Mouse (Mus musculus) central nervous system, embryonic 14 days (tissue): ENCODE results near the gene Nmnat2. TPM values are rescaled to one million over a fixed set of nuclear protein-coding genes. Genes with fewer than 3 reads are reported as not detected.

Experiments used
- polyA plus RNA-seq: library from polyadenylated mRNA; depleted of rRNA; stranded (reverse); fragments of >200 nt; gene quantifications from 2 replicates; pipeline ENCODE4 v1.2.3, GENCODE M21; 2012; rRNA removed

Nmnat2 gene
- 48.7 TPM in 2 replicates for polyA plus RNA-seq

DNA sequence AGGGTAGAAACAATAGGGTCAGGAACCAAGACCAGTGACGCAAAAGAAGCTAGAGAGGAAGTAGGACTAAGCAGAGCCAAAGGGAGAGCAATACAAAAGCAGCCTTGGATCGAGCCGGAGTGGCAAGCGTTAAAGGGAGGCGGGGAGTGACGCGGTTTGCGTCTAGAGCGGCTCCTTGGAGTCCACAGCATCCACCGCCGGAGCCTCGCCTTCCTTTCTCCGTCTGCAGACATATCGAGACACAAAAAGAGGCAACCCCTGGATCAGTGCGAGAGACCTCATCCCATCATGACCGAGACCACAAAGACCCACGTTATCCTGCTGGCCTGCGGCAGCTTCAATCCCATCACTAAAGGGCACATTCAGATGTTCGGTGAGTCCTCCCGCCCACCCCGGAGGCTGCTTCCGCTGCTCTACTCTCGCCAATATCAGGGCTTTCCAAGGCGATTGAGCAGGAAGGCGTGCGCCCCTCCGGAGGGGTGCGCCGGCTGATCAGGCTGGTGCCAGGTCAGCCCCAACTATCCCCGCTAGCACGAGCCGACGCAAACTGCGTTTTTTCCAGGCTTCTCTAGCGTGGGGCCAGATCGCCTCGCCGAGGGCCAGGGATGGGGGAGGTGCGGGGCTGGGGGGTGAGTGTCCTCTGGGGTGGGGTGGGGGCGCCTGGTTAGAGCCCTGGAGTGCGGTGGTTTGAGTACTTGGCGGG lies at the start of gene Nmnat2:
Nmnat2 (plus strand) TSS at position 173 of the 703 bp plus-strand sequence.

Other genes with a start within 250 kb of the Nmnat2 start
- gene Apobec4, start 204.4 kb upstream of the Nmnat2 start, polyA plus RNA-seq: not detected in 2 replicates
- gene Rgl1, start 188.6 kb upstream of the Nmnat2 start, polyA plus RNA-seq: 12.6 and 14.9 TPM in 2 replicates
- gene Arpc5, start 188.5 kb upstream of the Nmnat2 start, polyA plus RNA-seq: 158 and 168 TPM in 2 replicates
- gene Ncf2, start 154.8 kb upstream of the Nmnat2 start, polyA plus RNA-seq: 2.4 and 2.8 TPM in 2 replicates
- gene Smg7, start 52.3 kb upstream of the Nmnat2 start, polyA plus RNA-seq: 40.7 and 43.1 TPM in 2 replicates
- gene Lamc2, start 231.5 kb downstream of the Nmnat2 start, polyA plus RNA-seq: 1.1 and 2.1 TPM in 2 replicates